Mouse (Mus musculus): ENCODE measurements around the gene Tbc1d10a. TPM values are rescaled to one million over a fixed set of nuclear protein-coding genes. Genes with fewer than 3 reads are reported as not detected.

The Tbc1d10a gene
- polyA plus RNA-seq, 1 experiment from 2014 or later = 23.7 TPM

DNA sequence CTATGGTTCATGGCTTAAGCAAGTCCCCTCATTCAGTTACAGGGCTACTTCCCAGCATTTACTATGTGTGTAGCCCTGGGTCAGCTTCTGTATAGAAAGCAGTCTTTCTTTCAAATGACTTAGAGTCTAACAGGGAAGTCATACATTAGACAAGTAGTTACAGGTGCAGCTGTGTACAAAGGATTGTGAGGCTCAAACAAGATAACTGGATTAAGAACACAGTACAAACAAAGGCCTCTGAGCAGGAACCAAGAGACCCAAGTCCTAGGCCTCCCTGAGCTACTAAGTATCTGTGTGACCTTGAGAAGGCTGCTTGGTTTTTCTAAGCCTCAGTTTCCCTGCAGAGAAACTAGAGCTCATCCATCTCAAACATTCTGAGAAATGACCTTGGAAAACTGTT, 6.8 kb downstream of the Tbc1d10a start:
- no peak overlapping the region for H3K4me2 ChIP-seq (replicated peaks)

DNA sequence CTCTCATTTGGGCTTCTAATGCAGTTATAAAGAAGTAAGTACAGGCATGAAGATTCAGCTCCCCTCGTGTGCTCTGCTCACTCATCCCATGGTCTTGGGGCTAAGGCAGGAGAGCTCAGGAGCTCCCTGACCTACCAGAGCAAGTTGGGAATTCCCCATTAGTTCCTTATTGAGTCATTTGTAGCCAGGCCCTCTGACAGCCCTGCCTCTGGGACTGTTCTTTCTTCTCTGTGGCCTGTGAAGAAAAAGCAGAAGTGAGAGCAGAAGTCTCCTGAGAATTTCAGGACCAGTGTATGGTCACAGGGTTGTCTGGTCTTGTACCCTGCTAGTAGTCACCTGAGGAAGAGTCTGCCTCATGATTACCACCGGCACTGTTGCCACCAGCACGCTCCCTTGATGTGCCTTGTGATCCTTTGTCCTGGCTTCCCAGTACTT, 9.0 kb downstream of the Tbc1d10a start:
- DNase-seq (ENCODE audit: low spot score) (no peak), ATAC-seq (ENCODE audit: low FRiP score) (no peak)
- H3K4me3 ChIP-seq (replicated peaks; ENCODE audit: low read length) = no peak overlapping the region
- H3K9ac ChIP-seq = no peak overlapping the region
- H3K9me3 ChIP-seq (ENCODE audit: control insufficient read depth, low read length) = no peaks in the 10 kb centered on the region
- no peaks in the 10 kb centered on the region for H3K36me3 ChIP-seq (replicated peaks; ENCODE audit: control insufficient read depth, insufficient read depth)
- no peak overlapping the region for H3K27ac ChIP-seq
- H3K4me1 ChIP-seq (replicated peaks; ENCODE audit: control insufficient read depth, insufficient read depth, low read length) = no peaks in the 10 kb centered on the region
- H3K27me3 ChIP-seq (ENCODE audit: control insufficient read depth, insufficient read depth, low read length) = no peaks in the 10 kb centered on the region
- H3K4me2 ChIP-seq (replicated peaks) = no peak overlapping the region
- WGBS = 85% methylated on average over 3 of the region's 3 CpGs

More for the DNA sequence above, 6.8 kb downstream of the Tbc1d10a start:
- ATAC-seq (ENCODE audit: low FRiP score) (no peak), DNase-seq (ENCODE audit: low spot score) (no peak)
- 0 out of 2 replicates have a peak, but pooled peaks cover under 1% of the 10 kb centered on the region for H3K4me1 ChIP-seq (replicated peaks; ENCODE audit: control insufficient read depth, insufficient read depth, low read length)
- no peak overlapping the region for H3K27ac ChIP-seq
- H3K27me3 ChIP-seq (ENCODE audit: control insufficient read depth, insufficient read depth, low read length) = no peaks in the 10 kb centered on the region
- H3K4me3 ChIP-seq (replicated peaks; ENCODE audit: low read length) = no peak overlapping the region
- no peaks in the 10 kb centered on the region for H3K9me3 ChIP-seq (ENCODE audit: control insufficient read depth, low read length)
- H3K9ac ChIP-seq = no peak overlapping the region
- H3K36me3 ChIP-seq (replicated peaks; ENCODE audit: control insufficient read depth, insufficient read depth) = no peaks in the 10 kb centered on the region

DNA sequence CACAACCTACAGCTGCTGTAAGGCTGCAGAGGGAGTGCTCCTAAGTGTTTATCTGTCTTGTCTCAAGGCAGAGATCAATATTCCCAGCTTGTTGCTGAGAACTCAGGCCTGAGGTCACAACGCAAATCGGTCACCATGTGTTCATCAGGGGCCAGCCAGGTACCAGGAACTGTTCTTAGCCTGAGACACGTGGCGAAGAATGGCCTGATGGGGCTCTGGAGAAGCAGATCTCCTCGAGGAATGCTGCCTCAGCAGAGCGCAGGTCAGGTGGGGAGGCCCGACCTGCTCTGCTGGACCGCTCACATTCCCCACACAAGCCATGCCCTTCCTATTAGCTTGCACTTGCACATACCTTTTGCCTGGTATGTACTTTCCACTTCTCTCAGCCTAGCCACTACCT, 10.0 kb downstream of the Tbc1d10a start:
- Histone ChIP-seq H3K4me3 (replicated peaks; ENCODE audit: low read length) (no peak overlapping the region), H3K27ac (no peak overlapping the region), H3K4me2 (replicated peaks) (no peak overlapping the region), H3K36me3 (replicated peaks; ENCODE audit: control insufficient read depth, insufficient read depth) (no peaks in the 10 kb centered on the region), H3K4me1 (replicated peaks; ENCODE audit: control insufficient read depth, insufficient read depth, low read length) (no peaks in the 10 kb centered on the region), H3K9ac (no peak overlapping the region), H3K9me3 (ENCODE audit: control insufficient read depth, low read length) (no peaks in the 10 kb centered on the region), H3K27me3 (ENCODE audit: control insufficient read depth, insufficient read depth, low read length) (no peaks in the 10 kb centered on the region)
- ATAC-seq (ENCODE audit: low FRiP score) (no peak), DNase-seq (ENCODE audit: low spot score) (no peak)
- WGBS = 81% methylated on average over 8 of the region's 8 CpGs

DNA sequence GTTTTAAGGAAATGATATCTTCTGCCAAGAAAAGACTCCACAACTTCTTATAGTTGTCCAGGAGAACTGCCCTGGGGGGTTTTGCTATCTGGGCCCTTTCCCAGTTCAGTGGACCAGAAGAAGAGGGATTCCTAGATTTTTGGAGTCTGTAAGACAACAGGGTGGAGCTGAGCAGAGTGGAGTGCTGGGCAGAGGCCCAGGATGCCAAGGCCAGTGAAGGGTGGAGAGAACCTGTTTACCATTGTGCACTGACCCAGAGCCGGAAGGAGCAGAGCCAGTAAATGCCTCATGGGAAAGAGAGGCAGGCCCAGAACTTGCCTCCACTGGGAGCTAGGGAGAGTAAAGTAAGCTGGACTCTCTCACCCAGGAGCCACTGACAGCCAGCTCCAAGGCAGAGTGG, 11.1 kb downstream of the Tbc1d10a start:
- Histone ChIP-seq H3K4me2 (replicated peaks) (no peak overlapping the region), H3K4me3 (replicated peaks; ENCODE audit: low read length) (no peak overlapping the region), H3K27me3 (ENCODE audit: control insufficient read depth, insufficient read depth, low read length) (no peaks in the 10 kb centered on the region), H3K36me3 (replicated peaks; ENCODE audit: control insufficient read depth, insufficient read depth) (no peaks in the 10 kb centered on the region), H3K4me1 (replicated peaks; ENCODE audit: control insufficient read depth, insufficient read depth, low read length) (no peaks in the 10 kb centered on the region), H3K27ac (no peak overlapping the region), H3K9me3 (ENCODE audit: control insufficient read depth, low read length) (no peaks in the 10 kb centered on the region), H3K9ac (no peak overlapping the region)
- DNase-seq (ENCODE audit: low spot score) (no peak), ATAC-seq (ENCODE audit: low FRiP score) (no peak)
- WGBS = 58% methylated on average over 1 of the region's 1 CpGs

DNA sequence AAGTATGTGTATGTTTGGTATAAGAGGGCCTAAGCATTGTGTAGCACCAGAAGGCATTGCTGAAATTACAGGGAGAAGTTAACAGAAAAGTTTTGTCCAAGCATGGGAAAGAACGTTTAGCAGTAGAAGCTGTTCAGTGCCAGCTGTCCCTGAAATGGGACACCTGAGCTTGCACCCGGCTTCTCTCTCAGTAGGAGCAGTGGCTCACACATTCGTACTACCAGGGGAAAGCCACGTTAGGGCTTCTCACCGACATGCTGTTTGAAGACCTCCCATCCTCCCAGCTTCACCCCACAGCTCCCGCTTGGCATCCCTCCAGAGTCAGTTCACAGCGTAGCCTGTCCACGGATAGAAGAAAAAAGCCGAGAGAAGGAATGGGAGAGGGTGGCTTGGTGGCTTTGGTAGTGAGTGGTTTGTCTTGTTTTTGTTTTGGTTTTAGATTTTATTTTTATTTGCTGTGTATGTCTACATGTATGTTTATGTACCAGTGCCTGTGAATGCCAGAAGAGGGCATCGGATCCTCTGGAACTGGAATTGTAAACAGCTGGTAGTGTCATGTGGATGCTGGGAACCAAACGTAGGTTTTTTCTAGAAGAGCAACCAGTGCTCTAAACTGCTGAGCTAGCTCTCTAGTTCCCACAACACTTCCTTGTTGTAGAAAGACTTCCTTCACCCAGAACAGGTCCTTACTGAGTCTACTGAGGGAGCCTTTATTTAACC, 15.6 kb downstream of the Tbc1d10a start:
- no peak for ATAC-seq (ENCODE audit: low FRiP score)
- Histone ChIP-seq H3K27ac (no peak overlapping the region), H3K4me1 (replicated peaks; ENCODE audit: control insufficient read depth, insufficient read depth, low read length) (no peaks in the 10 kb centered on the region), H3K4me2 (replicated peaks) (no peak overlapping the region), H3K27me3 (ENCODE audit: control insufficient read depth, insufficient read depth, low read length) (no peaks in the 10 kb centered on the region), H3K9me3 (ENCODE audit: control insufficient read depth, low read length) (no peaks in the 10 kb centered on the region), H3K4me3 (replicated peaks; ENCODE audit: low read length) (no peak overlapping the region), H3K9ac (no peak overlapping the region), H3K36me3 (replicated peaks; ENCODE audit: control insufficient read depth, insufficient read depth) (peaks cover 1% of the 10 kb centered on the region; the same call in 1 of the 2 replicates)
- WGBS = 73% methylated on average over 11 of the region's 11 CpGs
- DNase-seq (ENCODE audit: low spot score) = no peak

DNA sequence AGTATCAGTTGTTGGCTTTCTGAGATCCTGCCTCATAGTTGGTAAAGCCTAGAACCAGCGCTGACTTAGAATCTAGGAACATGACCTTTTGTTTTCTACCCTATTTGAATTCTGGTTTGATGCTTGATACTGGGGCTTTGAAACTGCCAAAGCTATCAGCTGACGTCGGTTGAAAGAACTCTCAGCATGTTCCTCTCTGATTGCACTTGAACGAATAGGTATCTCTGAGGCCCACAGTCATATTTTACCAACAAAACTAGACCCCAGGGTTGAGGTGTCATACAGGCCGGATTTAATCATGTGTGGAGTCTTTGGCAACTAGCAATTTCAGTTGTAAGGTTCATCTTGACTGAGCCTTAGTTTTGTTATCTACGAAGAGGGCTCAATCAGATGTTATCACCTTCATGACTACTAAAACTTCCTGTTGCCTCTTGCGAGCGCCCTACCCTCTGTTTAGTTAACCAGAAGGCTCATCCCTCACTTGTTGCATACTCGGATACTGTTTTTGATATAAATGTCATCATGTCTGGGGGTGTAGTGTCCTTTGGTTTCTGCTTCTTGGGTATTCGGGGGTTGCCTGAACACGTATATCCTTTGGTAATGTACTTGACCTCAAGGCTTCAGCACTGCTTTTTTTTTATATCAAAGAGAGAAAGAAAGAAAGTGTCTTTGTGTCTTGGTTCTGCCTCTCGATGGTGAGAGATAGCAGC, 16.6 kb downstream of the Tbc1d10a start:
- H3K4me1 ChIP-seq (replicated peaks; ENCODE audit: control insufficient read depth, insufficient read depth, low read length) = no peaks in the 10 kb centered on the region
- no peaks in the 10 kb centered on the region for H3K27me3 ChIP-seq (ENCODE audit: control insufficient read depth, insufficient read depth, low read length)
- no peaks in the 10 kb centered on the region for H3K9me3 ChIP-seq (ENCODE audit: control insufficient read depth, low read length)
- H3K9ac ChIP-seq = no peak overlapping the region
- 86% methylated on average over 12 of the region's 12 CpGs for WGBS
- no peak overlapping the region for H3K4me2 ChIP-seq (replicated peaks)
- H3K4me3 ChIP-seq (replicated peaks; ENCODE audit: low read length) = no peak overlapping the region
- ATAC-seq (ENCODE audit: low FRiP score) = no peak
- no peak for DNase-seq (ENCODE audit: low spot score)
- H3K27ac ChIP-seq = no peak overlapping the region
- H3K36me3 ChIP-seq (replicated peaks; ENCODE audit: control insufficient read depth, insufficient read depth) = peaks cover 6% of the 10 kb centered on the region; the same call in 1 of the 2 replicates

DNA sequence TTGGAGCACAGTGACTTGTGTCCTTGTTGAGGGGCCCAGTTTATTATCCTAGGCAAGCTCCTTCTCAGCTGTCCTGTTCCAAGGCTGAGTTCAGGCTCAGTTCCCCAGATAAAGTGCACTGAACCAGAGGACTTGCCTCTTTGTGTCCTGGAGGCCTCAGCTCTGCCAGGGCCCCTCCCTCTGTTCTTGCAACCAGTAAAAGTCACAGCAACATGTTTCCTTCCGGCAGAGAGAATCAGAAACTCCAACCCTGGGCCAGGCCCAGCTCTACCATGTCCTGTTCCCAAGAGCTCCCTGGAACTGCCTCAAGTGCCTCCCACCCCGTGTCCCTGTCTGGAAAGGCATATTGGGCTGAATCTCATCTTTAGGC, 17.1 kb downstream of the Tbc1d10a start:
- Histone ChIP-seq H3K27ac (no peak overlapping the region), H3K4me3 (replicated peaks; ENCODE audit: low read length) (no peak overlapping the region), H3K9me3 (ENCODE audit: control insufficient read depth, low read length) (no peaks in the 10 kb centered on the region), H3K9ac (no peak overlapping the region), H3K27me3 (ENCODE audit: control insufficient read depth, insufficient read depth, low read length) (no peaks in the 10 kb centered on the region), H3K4me2 (replicated peaks) (no peak overlapping the region), H3K4me1 (replicated peaks; ENCODE audit: control insufficient read depth, insufficient read depth, low read length) (no peaks in the 10 kb centered on the region), H3K36me3 (replicated peaks; ENCODE audit: control insufficient read depth, insufficient read depth) (peaks cover 11% of the 10 kb centered on the region)
- WGBS = 37% methylated on average over 2 of the region's 2 CpGs
- DNase-seq (ENCODE audit: low spot score) (no peak), ATAC-seq (ENCODE audit: low FRiP score) (no peak)

DNA sequence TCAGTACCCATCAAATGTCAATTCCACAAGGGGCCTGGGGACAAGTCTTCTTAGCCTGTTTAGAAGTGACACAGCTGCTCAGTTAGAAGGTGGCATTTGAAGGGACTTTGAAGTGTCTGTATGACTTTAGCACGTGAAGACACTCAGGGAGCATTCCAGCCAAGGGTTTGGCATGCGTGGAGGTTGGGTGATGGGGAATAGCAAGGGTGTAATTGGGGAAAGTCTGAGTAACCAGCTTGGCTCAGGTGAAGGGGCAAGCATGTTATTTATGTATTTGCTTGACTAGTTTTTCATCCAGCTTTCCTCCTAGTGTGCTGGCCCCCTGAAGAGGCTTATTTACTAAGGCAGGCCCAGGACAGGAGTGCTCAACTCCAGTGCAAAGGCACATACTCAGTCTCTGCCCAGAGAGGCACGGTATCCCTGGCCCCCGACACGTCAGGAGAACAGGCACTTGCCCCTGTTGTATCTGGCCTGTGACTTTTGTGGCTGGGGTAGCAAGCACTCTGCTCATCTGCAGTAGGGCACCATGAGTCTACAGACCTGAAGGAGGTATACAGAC, 18.6 kb downstream of the Tbc1d10a start:
- WGBS = 86% methylated on average over 5 of the region's 5 CpGs

DNA sequence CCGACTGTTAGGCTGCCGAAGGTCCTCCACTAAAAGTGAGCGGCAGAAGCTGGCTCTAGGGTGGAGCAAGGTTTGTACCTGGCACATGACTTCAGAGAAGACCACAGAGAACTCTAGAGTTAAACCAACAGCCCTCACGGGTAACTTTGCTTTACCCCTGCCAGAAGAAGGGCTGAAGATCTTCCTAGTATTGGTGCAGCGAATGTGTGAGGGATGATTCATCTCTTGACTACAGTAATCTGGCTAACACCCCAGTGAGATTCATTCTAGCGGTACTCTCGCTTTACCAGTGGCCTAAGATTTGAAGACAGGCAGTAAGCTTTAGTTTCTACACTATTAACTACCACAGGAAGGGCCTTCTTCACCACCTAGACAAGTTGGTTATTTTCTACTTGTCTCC, 19.4 kb downstream of the Tbc1d10a start:
- Histone ChIP-seq H3K36me3 (replicated peaks; ENCODE audit: control insufficient read depth, insufficient read depth) (peaks cover 33% of the 10 kb centered on the region), H3K4me2 (replicated peaks) (no peak overlapping the region), H3K27ac (no peak overlapping the region), H3K9ac (no peak overlapping the region), H3K4me1 (replicated peaks; ENCODE audit: control insufficient read depth, insufficient read depth, low read length) (no peaks in the 10 kb centered on the region), H3K27me3 (ENCODE audit: control insufficient read depth, insufficient read depth, low read length) (no peaks in the 10 kb centered on the region), H3K4me3 (replicated peaks; ENCODE audit: low read length) (no peak overlapping the region), H3K9me3 (ENCODE audit: control insufficient read depth, low read length) (no peaks in the 10 kb centered on the region)
- 91% methylated on average over 7 of the region's 7 CpGs for WGBS
- no peak for ATAC-seq (ENCODE audit: low FRiP score)
- DNase-seq (ENCODE audit: low spot score) = no peak

More for the DNA sequence above, 18.6 kb downstream of the Tbc1d10a start:
- Histone ChIP-seq H3K36me3 (replicated peaks; ENCODE audit: control insufficient read depth, insufficient read depth) (peaks cover 25% of the 10 kb centered on the region), H3K27me3 (ENCODE audit: control insufficient read depth, insufficient read depth, low read length) (no peaks in the 10 kb centered on the region), H3K4me1 (replicated peaks; ENCODE audit: control insufficient read depth, insufficient read depth, low read length) (no peaks in the 10 kb centered on the region), H3K9me3 (ENCODE audit: control insufficient read depth, low read length) (no peaks in the 10 kb centered on the region), H3K4me3 (replicated peaks; ENCODE audit: low read length) (no peak overlapping the region), H3K4me2 (replicated peaks) (no peak overlapping the region), H3K27ac (no peak overlapping the region), H3K9ac (no peak overlapping the region)
- ATAC-seq (ENCODE audit: low FRiP score) (no peak), DNase-seq (ENCODE audit: low spot score) (no peak)
